Mouse (Mus musculus): ENCODE results near the gene Omp. TPM values are rescaled to one million over a fixed set of nuclear protein-coding genes. Genes with fewer than 3 reads are reported as not detected.

Gene Omp
- total and polyA plus RNA-seq, 3 experiments, result 0.06 to 0.14 TPM; not detected in 1

DNA sequence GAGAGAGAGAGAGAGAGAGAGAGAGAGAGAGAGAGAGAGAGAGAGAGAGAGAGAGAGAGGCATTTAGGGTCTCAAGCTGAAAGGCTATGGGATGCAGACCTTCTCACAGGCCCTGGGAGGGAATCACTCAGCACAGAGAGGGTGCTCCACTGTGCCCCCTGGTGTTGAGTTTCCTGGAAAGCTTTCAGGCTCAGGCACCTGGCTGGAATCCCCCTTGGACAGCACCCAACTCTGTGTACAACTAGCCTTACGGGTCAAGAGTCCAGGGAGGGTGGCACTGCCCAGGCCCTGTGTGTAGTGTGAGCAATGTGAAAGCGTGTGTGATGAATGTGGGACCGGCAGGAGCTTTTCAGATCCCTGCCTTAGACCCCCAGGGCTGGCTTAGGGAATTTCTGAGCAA, 4.1 kb downstream of the Omp start:
- H3K36me3 ChIP-seq (ENCODE audit: control insufficient read depth, insufficient read depth, low read length), result no peaks in the 10 kb centered on the region
- intact Hi-C loops (cut with DNase I), result no loop called here
- no peaks in the 10 kb centered on the region for H3K4me1 ChIP-seq (ENCODE audit: control insufficient read depth, insufficient read depth, low read length)
- H3K27me3 ChIP-seq (ENCODE audit: control insufficient read depth, insufficient read depth, low read length), result no peaks in the 10 kb centered on the region
- no peaks in the 10 kb centered on the region for H3K79me2 ChIP-seq (replicated peaks; ENCODE audit: control insufficient read depth, insufficient read depth, low read length)
- no peak for DNase-seq
- H3K27ac ChIP-seq, result no peak overlapping the region
- H3K4me3 ChIP-seq, result no peak overlapping the region
- H3K9ac ChIP-seq (ENCODE audit: low read depth, low read length), result no peak overlapping the region
- TF ChIP-seq CTCF (IDR thresholded peaks at IDR 0.05) (peak; percentile 45), EP300 (IDR thresholded peaks at IDR 0.05; ENCODE audit: insufficient read depth, low read depth, low read length) (no peak)
- 57% methylated on average over 3 of the region's 3 CpGs for WGBS

GRCm38 (mm10) chr7:98140597-98140996, 4.7 kb downstream of the Omp start:
- H3K9ac ChIP-seq (ENCODE audit: low read depth, low read length), result no peak overlapping the region

DNA sequence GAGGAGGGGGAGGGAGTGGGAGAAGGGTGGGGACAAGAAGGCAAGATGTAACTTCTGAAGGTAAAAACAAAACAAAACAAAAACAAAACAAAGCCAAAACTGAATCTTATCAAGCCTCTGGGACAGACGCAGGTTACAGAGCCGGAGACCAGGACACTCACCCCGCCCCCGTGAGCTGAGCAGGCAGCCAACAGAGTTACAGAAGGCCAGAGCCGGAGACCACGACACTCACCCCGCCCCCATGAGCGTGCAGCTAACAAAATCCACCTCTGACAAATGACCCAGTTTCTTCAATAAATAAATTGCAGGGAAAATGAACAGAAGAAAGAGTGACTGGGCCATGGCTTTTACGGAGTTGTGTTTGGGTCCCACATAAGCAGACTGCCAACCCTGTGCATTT, 6.1 kb downstream of the Omp start:
- TF ChIP-seq EP300 (IDR thresholded peaks at IDR 0.05; ENCODE audit: insufficient read depth, low read depth, low read length), result no peak
- no peak for TF ChIP-seq CTCF (IDR thresholded peaks at IDR 0.05)
- no peak for TF ChIP-seq POLR2A (IDR thresholded peaks at IDR 0.05; ENCODE audit: insufficient read depth, low read depth, low read length)
- no peak for DNase-seq
- H3K4me1 ChIP-seq (ENCODE audit: control insufficient read depth, insufficient read depth, low read length), result no peaks in the 10 kb centered on the region
- no peaks in the 10 kb centered on the region for H3K79me2 ChIP-seq (replicated peaks; ENCODE audit: control insufficient read depth, insufficient read depth, low read length)
- H3K27me3 ChIP-seq (ENCODE audit: control insufficient read depth, insufficient read depth, low read length), result no peaks in the 10 kb centered on the region
- H3K9ac ChIP-seq (ENCODE audit: low read depth, low read length), result no peak overlapping the region
- WGBS, result 31% methylated on average over 9 of the region's 9 CpGs
- intact Hi-C loops (cut with DNase I), result no loop called here
- H3K4me3 ChIP-seq, result no peak overlapping the region
- no peaks in the 10 kb centered on the region for H3K36me3 ChIP-seq (ENCODE audit: control insufficient read depth, insufficient read depth, low read length)
- no peak overlapping the region for H3K27ac ChIP-seq

More at GRCm38 (mm10) chr7:98140597-98140996, 4.7 kb downstream of the Omp start:
- H3K4me3 ChIP-seq, result no peak overlapping the region
- no peaks in the 10 kb centered on the region for H3K79me2 ChIP-seq (replicated peaks; ENCODE audit: control insufficient read depth, insufficient read depth, low read length)
- 36% methylated on average over 2 of the region's 2 CpGs for WGBS
- H3K4me1 ChIP-seq (ENCODE audit: control insufficient read depth, insufficient read depth, low read length), result no peaks in the 10 kb centered on the region
- H3K27ac ChIP-seq, result no peak overlapping the region
- no peaks in the 10 kb centered on the region for H3K36me3 ChIP-seq (ENCODE audit: control insufficient read depth, insufficient read depth, low read length)
- no peaks in the 10 kb centered on the region for H3K27me3 ChIP-seq (ENCODE audit: control insufficient read depth, insufficient read depth, low read length)
- DNase-seq, result no peak
- intact Hi-C loops (cut with DNase I), result no loop called here
- no peak for TF ChIP-seq EP300 (IDR thresholded peaks at IDR 0.05; ENCODE audit: insufficient read depth, low read depth, low read length)
- TF ChIP-seq CTCF (IDR thresholded peaks at IDR 0.05), result no peak
- no peak for TF ChIP-seq POLR2A (IDR thresholded peaks at IDR 0.05; ENCODE audit: insufficient read depth, low read depth, low read length)

DNA sequence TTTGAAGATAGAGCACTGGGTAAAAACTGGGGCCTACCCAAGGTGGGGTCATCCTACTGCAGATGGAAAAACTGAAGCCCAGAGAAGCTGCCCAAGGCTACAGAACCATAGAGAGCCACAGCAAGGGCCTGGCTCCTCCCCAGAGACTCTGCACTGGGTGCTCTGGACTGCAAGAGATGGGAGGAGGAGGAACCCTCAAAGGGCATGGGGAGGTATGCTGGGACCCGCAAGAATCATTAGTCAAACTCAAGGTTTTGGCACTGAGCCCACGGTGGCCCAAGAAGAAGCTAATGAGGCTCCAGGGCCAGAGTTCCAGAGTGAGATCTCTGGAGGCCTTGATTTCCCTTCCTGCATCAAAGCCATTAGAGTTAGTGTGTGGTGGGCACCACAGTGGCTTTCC, 7.3 kb downstream of the Omp start:
- Histone ChIP-seq H3K27me3 (ENCODE audit: control insufficient read depth, insufficient read depth, low read length) (no peaks in the 10 kb centered on the region), H3K36me3 (ENCODE audit: control insufficient read depth, insufficient read depth, low read length) (no peaks in the 10 kb centered on the region), H3K9ac (ENCODE audit: low read depth, low read length) (no peak overlapping the region), H3K79me2 (replicated peaks; ENCODE audit: control insufficient read depth, insufficient read depth, low read length) (no peaks in the 10 kb centered on the region), H3K4me3 (no peak overlapping the region), H3K27ac (no peak overlapping the region), H3K4me1 (ENCODE audit: control insufficient read depth, insufficient read depth, low read length) (no peaks in the 10 kb centered on the region)
- intact Hi-C loops (cut with DNase I), result no loop called here
- 75% methylated on average over 2 of the region's 2 CpGs for WGBS
- no peak for TF ChIP-seq CTCF (IDR thresholded peaks at IDR 0.05)
- no peak for TF ChIP-seq POLR2A (IDR thresholded peaks at IDR 0.05; ENCODE audit: insufficient read depth, low read depth, low read length)
- no peak for TF ChIP-seq EP300 (IDR thresholded peaks at IDR 0.05; ENCODE audit: insufficient read depth, low read depth, low read length)
- DNase-seq, result no peak

DNA sequence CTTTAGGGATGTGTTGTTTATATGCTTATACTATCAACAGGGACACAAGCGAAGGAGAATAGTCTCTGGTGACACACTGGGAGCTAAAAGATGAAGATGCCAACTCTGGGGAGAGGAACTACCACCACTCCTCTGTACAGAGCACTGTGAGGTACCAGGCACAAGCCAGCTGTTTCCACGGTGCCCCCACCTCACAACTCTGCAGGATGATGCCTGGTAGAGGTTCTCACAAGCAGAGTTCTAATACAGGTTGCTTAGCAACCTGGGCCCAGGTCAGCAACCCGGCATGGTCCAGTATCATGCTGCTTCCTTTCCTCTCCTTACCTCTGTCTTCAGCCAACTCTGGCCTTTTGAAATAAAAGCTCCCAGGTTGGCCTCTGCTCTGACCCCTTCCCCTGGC, 7.7 kb downstream of the Omp start:
- WGBS, result 59% methylated on average over 3 of the region's 3 CpGs
- Histone ChIP-seq H3K4me3 (no peak overlapping the region), H3K79me2 (replicated peaks; ENCODE audit: control insufficient read depth, insufficient read depth, low read length) (no peaks in the 10 kb centered on the region), H3K27ac (no peak overlapping the region), H3K27me3 (ENCODE audit: control insufficient read depth, insufficient read depth, low read length) (no peaks in the 10 kb centered on the region), H3K36me3 (ENCODE audit: control insufficient read depth, insufficient read depth, low read length) (no peaks in the 10 kb centered on the region), H3K9ac (ENCODE audit: low read depth, low read length) (no peak overlapping the region), H3K4me1 (ENCODE audit: control insufficient read depth, insufficient read depth, low read length) (no peaks in the 10 kb centered on the region)
- DNase-seq, result no peak
- TF ChIP-seq EP300 (IDR thresholded peaks at IDR 0.05; ENCODE audit: insufficient read depth, low read depth, low read length) (no peak), POLR2A (IDR thresholded peaks at IDR 0.05; ENCODE audit: insufficient read depth, low read depth, low read length) (no peak), CTCF (IDR thresholded peaks at IDR 0.05) (no peak)
- intact Hi-C loops (cut with DNase I), result no loop called here

DNA sequence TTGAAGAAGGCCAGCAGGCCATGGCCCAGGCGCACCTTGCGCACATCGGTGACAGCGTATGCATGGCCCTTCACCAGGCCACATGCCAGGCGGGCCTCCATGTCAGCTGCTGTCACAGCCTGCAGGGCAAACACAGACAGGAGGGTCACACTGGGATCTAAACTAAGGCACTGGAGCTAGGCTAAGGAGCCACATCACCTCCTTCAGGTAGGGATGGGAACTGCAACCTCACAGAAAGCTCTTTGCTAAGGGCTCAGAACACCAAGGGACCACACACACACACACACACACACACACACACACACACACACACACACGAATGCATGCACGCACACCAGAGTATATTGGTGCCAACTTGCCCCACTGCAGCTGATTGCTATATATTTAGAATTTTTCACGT, 13.6 kb downstream of the Omp start:
- H3K9ac ChIP-seq (ENCODE audit: low read depth, low read length), result no peak overlapping the region
- no peaks in the 10 kb centered on the region for H3K27me3 ChIP-seq (ENCODE audit: control insufficient read depth, insufficient read depth, low read length)
- intact Hi-C loops (cut with DNase I), result no loop called here
- no peaks in the 10 kb centered on the region for H3K36me3 ChIP-seq (ENCODE audit: control insufficient read depth, insufficient read depth, low read length)
- H3K4me3 ChIP-seq, result no peak overlapping the region
- no peak overlapping the region for H3K27ac ChIP-seq
- no peaks in the 10 kb centered on the region for H3K4me1 ChIP-seq (ENCODE audit: control insufficient read depth, insufficient read depth, low read length)
- H3K79me2 ChIP-seq (replicated peaks; ENCODE audit: control insufficient read depth, insufficient read depth, low read length), result no peaks in the 10 kb centered on the region
- no peak for TF ChIP-seq CTCF (IDR thresholded peaks at IDR 0.05)
- TF ChIP-seq POLR2A (IDR thresholded peaks at IDR 0.05; ENCODE audit: insufficient read depth, low read depth, low read length), result no peak
- TF ChIP-seq EP300 (IDR thresholded peaks at IDR 0.05; ENCODE audit: insufficient read depth, low read depth, low read length), result no peak
- WGBS, result 97% methylated on average over 8 of the region's 8 CpGs
- DNase-seq, result no peak

Data from heart, adult 2 months (tissue).